Mouse (Mus musculus) neural tube, embryonic 15.5 days (tissue): ENCODE measurements at regions not wholly inside any gene's neighbourhood (a gene's known extent, or its start where the extent isn't known, plus 50 kb on each side); places are given as distances from the start of the nearest gene placed in this dataset.
"Not testable (repeated sequence)": the region's sequence is repeated elsewhere in the genome, so short reads cannot be mapped to it uniquely, and the experiment has no call there.

ENCODE experiments used
- ATAC-seq: fragments of 200-750 bp; cut with Nextera tagmentation; 2 replicates; pipeline ENCODE4 v1.8.0; 2017; ENCODE audit warnings: mild to moderate bottlenecking, moderate TSS enrichment, moderate library complexity; ENCODE audit not compliant: low FRiP score
- H3K27ac ChIP-seq: fragments of 300-500 bp; sonication (generic); replicated peaks from 2 replicates; pipeline ENCODE4 v1.5.1; 2015; ENCODE audit warnings: mild to moderate bottlenecking, inconsistent platforms
- H3K27me3 ChIP-seq: fragments of 300-500 bp; sonication (generic); replicated peaks from 2 replicates; pipeline ENCODE4 v1.6.1; 2015; ENCODE audit warnings: inconsistent platforms
- H3K36me3 ChIP-seq: fragments of 300-500 bp; sonication (generic); 2 replicates; pipeline ENCODE4 v1.6.1; 2015; ENCODE audit warnings: inconsistent platforms
- H3K4me1 ChIP-seq: fragments of 300-500 bp; sonication (generic); 2 replicates; pipeline ENCODE4 v1.6.1; 2015; ENCODE audit warnings: inconsistent platforms
- H3K4me2 ChIP-seq: fragments of 300-500 bp; sonication (generic); 2 replicates; pipeline ENCODE4 v1.6.1; 2015; ENCODE audit warnings: inconsistent platforms, mild to moderate bottlenecking, moderate library complexity
- H3K4me3 ChIP-seq: fragments of 300-500 bp; sonication (generic); replicated peaks from 2 replicates; pipeline ENCODE4 v1.5.1; 2015; ENCODE audit warnings: mild to moderate bottlenecking, inconsistent platforms
- H3K9ac ChIP-seq: fragments of 300-500 bp; sonication (generic); replicated peaks from 2 replicates; pipeline ENCODE4 v1.6.1; 2015; ENCODE audit warnings: mild to moderate bottlenecking, inconsistent platforms
- H3K9me3 ChIP-seq: fragments of 300-500 bp; sonication (generic); replicated peaks from 2 replicates; pipeline ENCODE4 v1.6.1; 2016; ENCODE audit warnings: inconsistent platforms
- WGBS: fragments of 180-500 bp; shearing (Covaris S2); methylation state at CpG from one replicate; pipeline ENCODE4 v1.1.7; 2015; ENCODE audit warnings: mixed read lengths; 5-methylcytosine and 5-hydroxymethylcytosine counted together

GRCm38 (mm10) chr12:77594657-77595056, 356.7 kb downstream of the Fut8 start:
- Histone ChIP-seq H3K9ac (no peak overlapping the region), H3K4me2 (no peak overlapping the region), H3K4me1 (peaks cover 13% of the 10 kb centered on the region; the same call in 1 of the 2 replicates), H3K27ac (no peak overlapping the region), H3K27me3 (no peaks in the 10 kb centered on the region), H3K4me3 (no peak overlapping the region), H3K9me3 (no peaks in the 10 kb centered on the region), H3K36me3 (no peaks in the 10 kb centered on the region)
- WGBS = 54% methylated on average over 3 of the region's 3 CpGs
- no peak for ATAC-seq

GRCm38 (mm10) chr12:77595821-77596220, 357.9 kb downstream of the Fut8 start:
- Histone ChIP-seq H3K9ac (no peak overlapping the region), H3K4me3 (no peak overlapping the region), H3K9me3 (no peaks in the 10 kb centered on the region), H3K36me3 (no peaks in the 10 kb centered on the region), H3K27me3 (no peaks in the 10 kb centered on the region), H3K4me1 (peaks cover 13% of the 10 kb centered on the region; the same call in 1 of the 2 replicates), H3K27ac (no peak overlapping the region), H3K4me2 (no peak overlapping the region)
- WGBS = 74% methylated on average over 5 of the region's 5 CpGs
- no peak for ATAC-seq

GRCm38 (mm10) chr12:77596676-77597075, 358.8 kb downstream of the Fut8 start:
- Histone ChIP-seq H3K9me3 (no peaks in the 10 kb centered on the region), H3K36me3 (no peaks in the 10 kb centered on the region), H3K27ac (no peak overlapping the region), H3K4me2 (no peak overlapping the region), H3K4me3 (no peak overlapping the region), H3K4me1 (peaks cover 13% of the 10 kb centered on the region; the same call in 1 of the 2 replicates), H3K9ac (no peak overlapping the region), H3K27me3 (no peaks in the 10 kb centered on the region)
- no peak for ATAC-seq
- 71% methylated on average over 3 of the region's 3 CpGs for WGBS

GRCm38 (mm10) chr12:77597627-77598333, 359.9 kb downstream of the Fut8 start:
- Histone ChIP-seq H3K4me1 (peaks cover 13% of the 10 kb centered on the region; the same call in 1 of the 2 replicates), H3K9ac (no peak overlapping the region), H3K36me3 (no peaks in the 10 kb centered on the region), H3K4me3 (no peak overlapping the region), H3K4me2 (no peak overlapping the region), H3K9me3 (no peaks in the 10 kb centered on the region), H3K27me3 (no peaks in the 10 kb centered on the region), H3K27ac (no peak overlapping the region)
- WGBS = 50% methylated on average over 3 of the region's 3 CpGs
- no peak for ATAC-seq

GRCm38 (mm10) chr12:77598334-77598715, 360.4 kb downstream of the Fut8 start:
- no peaks in the 10 kb centered on the region for H3K27me3 ChIP-seq
- H3K4me2 ChIP-seq = no peak overlapping the region
- ATAC-seq = no peak
- H3K27ac ChIP-seq = no peak overlapping the region
- 67% methylated on average over 7 of the region's 7 CpGs for WGBS
- H3K4me3 ChIP-seq = no peak overlapping the region
- H3K9me3 ChIP-seq = no peaks in the 10 kb centered on the region
- H3K4me1 ChIP-seq = peaks cover 13% of the 10 kb centered on the region; the same call in 1 of the 2 replicates
- no peaks in the 10 kb centered on the region for H3K36me3 ChIP-seq
- H3K9ac ChIP-seq = no peak overlapping the region

GRCm38 (mm10) chr12:77599391-77599790, 361.5 kb downstream of the Fut8 start:
- H3K4me2 ChIP-seq = no peak overlapping the region
- no peak overlapping the region for H3K27ac ChIP-seq
- H3K4me1 ChIP-seq = peaks cover 13% of the 10 kb centered on the region; the same call in 1 of the 2 replicates
- no peaks in the 10 kb centered on the region for H3K27me3 ChIP-seq
- no peak for ATAC-seq
- H3K9ac ChIP-seq = no peak overlapping the region
- no peaks in the 10 kb centered on the region for H3K9me3 ChIP-seq
- no peak overlapping the region for H3K4me3 ChIP-seq
- no peaks in the 10 kb centered on the region for H3K36me3 ChIP-seq
- WGBS = 45% methylated on average over 2 of the region's 2 CpGs

GRCm38 (mm10) chr12:77603832-77604501, 366.0 kb downstream of the Fut8 start:
- 90% methylated on average over 12 of the region's 12 CpGs for WGBS
- H3K27ac ChIP-seq = no peak overlapping the region
- H3K4me3 ChIP-seq = no peak overlapping the region
- no peak overlapping the region for H3K9ac ChIP-seq
- H3K9me3 ChIP-seq = no peaks in the 10 kb centered on the region
- peaks cover 2% of the 10 kb centered on the region; the same call in 1 of the 2 replicates for H3K4me1 ChIP-seq
- no peaks in the 10 kb centered on the region for H3K27me3 ChIP-seq
- ATAC-seq = no peak
- H3K36me3 ChIP-seq = no peaks in the 10 kb centered on the region
- H3K4me2 ChIP-seq = no peak overlapping the region

GRCm38 (mm10) chr12:77617552-77617951, 379.6 kb downstream of the Fut8 start:
- Histone ChIP-seq H3K4me1 (no peaks in the 10 kb centered on the region), H3K27me3 (no peaks in the 10 kb centered on the region), H3K9ac (no peak overlapping the region), H3K4me3 (no peak overlapping the region), H3K36me3 (no peaks in the 10 kb centered on the region), H3K27ac (no peak overlapping the region), H3K4me2 (no peak overlapping the region), H3K9me3 (no peaks in the 10 kb centered on the region)
- 89% methylated on average over 3 of the region's 3 CpGs for WGBS
- no peak for ATAC-seq

GRCm38 (mm10) chr12:77622243-77622642, 384.3 kb downstream of the Fut8 start:
- Histone ChIP-seq H3K27me3 (no peaks in the 10 kb centered on the region), H3K4me2 (no peak overlapping the region), H3K4me3 (no peak overlapping the region), H3K27ac (no peak overlapping the region), H3K4me1 (no peaks in the 10 kb centered on the region), H3K36me3 (no peaks in the 10 kb centered on the region), H3K9me3 (no peaks in the 10 kb centered on the region), H3K9ac (no peak overlapping the region)
- no peak for ATAC-seq

- not testable (repeated sequence) for H3K4me1 ChIP-seq, H3K36me3 ChIP-seq, H3K4me2 ChIP-seq, ATAC-seq, H3K9me3 ChIP-seq, H3K4me3 ChIP-seq, H3K9ac ChIP-seq, H3K27me3 ChIP-seq, H3K27ac ChIP-seq
- WGBS = 93% methylated on average over 14 of the region's 14 CpGs
Observed at GRCm38 (mm10) chr12:77624323-77624722, 386.4 kb downstream of the Fut8 start.

GRCm38 (mm10) chr12:77628358-77628850, 390.5 kb downstream of the Fut8 start:
- H3K36me3 ChIP-seq = no peaks in the 10 kb centered on the region
- ATAC-seq = no peak
- H3K4me2 ChIP-seq = no peak overlapping the region
- H3K4me3 ChIP-seq = no peak overlapping the region
- H3K9me3 ChIP-seq = no peaks in the 10 kb centered on the region
- no peaks in the 10 kb centered on the region for H3K27me3 ChIP-seq
- no peak overlapping the region for H3K9ac ChIP-seq
- H3K4me1 ChIP-seq = no peaks in the 10 kb centered on the region
- H3K27ac ChIP-seq = no peak overlapping the region

GRCm38 (mm10) chr12:77633981-77634650, 396.2 kb downstream of the Fut8 start:
- ATAC-seq = no peak
- H3K36me3 ChIP-seq = no peaks in the 10 kb centered on the region
- H3K4me3 ChIP-seq = no peak overlapping the region
- H3K4me2 ChIP-seq = no peak overlapping the region
- H3K9ac ChIP-seq = no peak overlapping the region
- 41% methylated on average over 10 of the region's 10 CpGs for WGBS
- no peaks in the 10 kb centered on the region for H3K27me3 ChIP-seq
- H3K9me3 ChIP-seq = no peaks in the 10 kb centered on the region
- peak overlapping the region; percentile 19; the same call in 1 of the 2 replicates for H3K27ac ChIP-seq
- peaks cover 8% of the 10 kb centered on the region; the same call in 1 of the 2 replicates for H3K4me1 ChIP-seq
